Mouse (Mus musculus): ENCODE measurements around the gene Sec61b.

The Sec61b gene

DNA sequence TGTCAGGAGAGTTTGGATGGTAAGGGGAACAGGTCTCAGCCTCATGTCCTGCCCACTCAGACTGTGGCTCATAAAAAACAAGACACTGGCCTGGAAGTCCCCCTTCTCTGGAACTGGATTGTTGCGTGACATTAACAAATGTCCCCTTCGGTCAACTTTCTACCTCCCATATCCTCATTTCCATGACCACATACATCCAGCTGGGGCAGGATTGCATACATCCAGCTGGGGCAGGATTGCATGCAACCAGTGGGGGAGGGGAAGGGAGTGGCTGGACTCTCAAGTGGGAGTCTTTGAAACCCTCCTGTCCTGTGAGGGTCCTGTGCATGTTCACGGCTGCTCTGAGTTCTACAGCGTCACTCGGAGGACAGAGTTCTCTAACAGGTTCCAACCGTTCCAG lies 16.8 kb downstream of the Sec61b start:
- DNase-seq = no peak

GRCm38 (mm10) chr4:47492311-47493086 lies 18.0 kb downstream of the Sec61b start:
- no peak for DNase-seq

DNA sequence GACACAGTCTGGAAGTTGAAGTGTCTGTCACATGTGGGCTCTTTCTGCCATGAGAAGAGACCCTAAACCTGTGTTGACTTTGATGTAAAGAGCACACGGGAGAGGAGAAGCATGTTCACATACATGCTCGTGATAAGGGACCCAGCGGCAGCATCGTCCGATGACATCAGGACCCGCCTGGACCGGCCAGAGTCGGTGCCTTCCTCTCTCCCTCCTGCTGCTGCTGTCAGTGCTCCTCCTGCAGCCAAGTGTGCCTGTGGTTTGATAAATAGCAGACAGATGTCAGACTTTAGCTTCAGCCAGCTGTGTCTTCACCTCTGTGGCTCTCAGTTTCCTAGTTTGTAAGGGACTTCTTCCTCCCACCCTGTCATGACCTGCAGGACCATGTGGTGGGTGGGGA lies 19.0 kb downstream of the Sec61b start:
- DNase-seq = no peak

GRCm38 (mm10) chr4:47494137-47494536 lies 19.7 kb downstream of the Sec61b start:
- DNase-seq = no peak

- DNase-seq = no peak
Observed at GRCm38 (mm10) chr4:47494686-47495085, 20.2 kb downstream of the Sec61b start.

DNA sequence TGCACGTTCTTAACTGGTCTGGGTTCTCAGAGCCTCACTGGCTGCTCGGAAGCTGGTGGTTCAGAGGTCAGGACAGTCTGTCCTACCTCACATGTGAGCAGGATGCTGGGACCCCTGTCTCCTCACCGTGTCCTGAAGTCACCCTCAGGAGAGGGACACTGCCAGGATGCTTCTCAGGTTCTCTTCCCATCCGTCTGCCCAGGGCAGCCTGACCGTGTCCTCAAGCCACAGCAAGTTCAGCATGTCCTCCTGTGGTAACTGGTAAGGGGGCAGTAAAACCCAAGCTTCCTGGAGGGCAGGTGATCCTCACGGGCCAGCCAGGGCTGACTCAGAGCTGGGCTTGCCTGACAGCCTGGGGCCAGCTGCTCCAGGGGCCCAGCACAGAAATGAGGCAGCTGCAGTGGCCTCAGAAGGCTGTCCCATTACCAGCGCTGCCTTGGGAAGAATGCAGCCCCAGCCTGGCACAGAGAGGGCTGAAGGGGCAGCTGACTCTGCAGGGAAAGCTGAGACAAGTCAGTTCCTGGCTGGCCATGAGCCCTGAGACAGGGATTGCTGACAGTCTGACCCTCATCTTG lies 23.4 kb downstream of the Sec61b start:
- DNase-seq = no peak

DNA sequence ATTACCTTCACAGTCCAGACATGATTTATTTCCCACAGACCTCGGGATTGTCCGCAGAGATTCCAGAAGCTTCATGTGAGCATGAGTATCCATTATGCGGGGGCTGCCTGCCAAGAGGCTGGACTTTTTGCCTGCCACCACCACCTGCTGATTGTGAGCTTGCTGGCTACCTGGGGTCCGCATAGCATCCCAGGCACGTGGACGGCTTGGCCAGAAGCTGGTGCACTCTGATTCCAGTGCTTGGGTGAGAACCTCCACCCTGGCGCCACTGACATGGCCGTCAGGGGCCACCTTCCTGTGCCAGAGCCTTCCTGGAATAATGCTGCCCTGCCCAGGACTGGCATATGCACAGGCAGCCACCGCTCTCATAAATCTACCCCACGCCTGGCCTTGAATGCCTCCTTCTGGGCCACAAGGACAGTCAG lies 24.7 kb downstream of the Sec61b start:
- no peak for DNase-seq

GRCm38 (mm10) chr4:47502546-47502971 lies 28.1 kb downstream of the Sec61b start:
- DNase-seq = peak; percentile 55

GRCm38 (mm10) chr4:47503045-47503444 lies 28.6 kb downstream of the Sec61b start:
- no peak for DNase-seq

- peak; percentile 45 for DNase-seq
Observed at GRCm38 (mm10) chr4:47504841-47505517, 30.5 kb downstream of the Sec61b start.

DNA sequence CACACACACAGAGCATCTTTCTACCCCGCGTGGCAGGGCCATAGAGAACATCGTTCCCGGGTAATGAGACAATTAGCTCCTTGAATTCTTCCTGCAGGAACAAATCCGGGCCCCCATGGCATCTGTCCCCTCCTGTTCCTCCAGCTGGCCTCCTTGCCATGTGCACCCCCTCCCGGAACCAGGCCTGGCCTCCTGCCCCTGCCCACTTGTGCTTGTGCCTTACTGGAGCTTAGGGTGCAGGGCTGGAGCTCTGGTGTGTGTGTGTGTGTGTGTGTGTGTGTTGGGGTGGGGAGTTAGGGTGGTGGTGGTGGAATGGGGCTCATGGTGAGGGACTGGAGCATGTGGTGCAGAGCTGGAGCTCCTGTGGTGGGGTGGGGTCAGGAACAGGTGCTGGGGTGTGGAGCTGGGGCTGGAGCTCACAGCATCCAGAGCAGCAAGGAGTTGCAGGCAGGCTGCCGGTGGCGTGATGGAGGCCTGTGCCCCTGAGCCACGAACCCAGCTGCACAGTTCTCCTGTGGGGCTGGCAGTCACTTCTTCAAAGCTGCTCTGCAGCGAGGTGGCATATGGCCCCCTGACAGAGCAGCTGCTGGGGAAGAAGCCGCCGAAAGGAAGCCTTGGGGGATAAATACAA lies 44.2 kb downstream of the Sec61b start:
- peak; percentile 31 for DNase-seq

DNA sequence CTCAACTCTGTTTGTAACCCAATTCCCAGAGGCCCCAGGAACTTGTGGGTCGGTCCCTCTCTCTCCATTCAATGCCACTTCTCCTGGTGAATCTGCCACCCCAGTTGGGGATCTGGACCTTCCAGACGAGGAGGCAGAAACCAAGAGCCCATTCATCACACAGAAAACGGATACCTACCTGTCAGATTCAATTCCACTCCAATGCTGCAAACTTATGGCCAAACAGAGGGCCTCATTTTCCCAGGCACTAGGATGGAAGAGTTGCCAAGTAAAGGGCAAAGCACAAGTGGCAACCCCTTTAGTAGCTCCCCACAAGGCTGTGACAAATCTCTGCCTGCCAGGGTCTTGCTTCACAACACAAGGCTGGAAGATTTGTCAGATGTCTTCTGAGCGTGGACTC lies 45.6 kb downstream of the Sec61b start:
- DNase-seq = no peak

GRCm38 (mm10) chr4:47521884-47522605 lies 47.6 kb downstream of the Sec61b start:
- peak; percentile 23 for DNase-seq

DNA sequence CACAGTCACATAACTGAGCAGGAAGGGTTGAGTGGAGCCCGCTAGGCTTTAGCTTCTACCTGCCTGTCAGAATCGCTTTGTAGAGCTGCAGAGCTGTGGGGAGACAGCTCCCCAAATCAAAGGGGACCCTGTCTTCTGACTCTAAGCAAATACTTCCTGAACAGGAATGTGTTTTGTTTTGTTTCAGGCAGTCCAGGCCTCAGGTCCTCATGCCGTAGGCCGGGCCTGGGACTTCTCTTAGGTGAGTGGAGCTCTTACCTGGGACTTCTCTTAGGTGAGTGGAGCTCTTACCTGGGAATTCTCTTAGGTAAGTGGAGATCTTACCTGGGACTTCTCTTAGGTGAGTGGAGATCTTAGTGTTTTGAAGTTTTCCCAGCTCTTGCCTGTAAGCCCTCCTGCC lies 55.4 kb downstream of the Sec61b start:
- DNase-seq = no peak

All from right cerebral cortex, adult 18-20 months (tissue).